Mouse (Mus musculus) midbrain, embryonic 14.5 days (tissue): ENCODE results near the gene Cntn4. TPM values are rescaled to one million over a fixed set of nuclear protein-coding genes. Genes with fewer than 3 reads are reported as not detected.

Source experiments
- ATAC-seq: fragments of 200-750 bp; cut with Nextera tagmentation; 2 replicates; pipeline ENCODE4 v1.8.0; 2017; ENCODE audit warnings: moderate number of reproducible peaks, moderate library complexity; ENCODE audit not compliant: low FRiP score, low TSS enrichment
- DNase-seq: peaks from one replicate; pipeline ENCODE4 v3.0.0-alpha.2; 2015
- H3K27ac ChIP-seq: fragments of 300-500 bp; sonication (generic); replicated peaks from 2 replicates; pipeline ENCODE4 v1.5.1; 2014; ENCODE audit warnings: mild to moderate bottlenecking, low read depth, low read length, moderate library complexity
- H3K27me3 ChIP-seq: fragments of 300-500 bp; sonication (generic); 2 replicates; pipeline ENCODE4 v1.6.1; 2014; ENCODE audit warnings: low read length, control low read depth, mixed read lengths; ENCODE audit not compliant: control insufficient read depth, insufficient read depth
- H3K36me3 ChIP-seq: fragments of 300-500 bp; sonication (generic); 2 replicates; pipeline ENCODE4 v1.6.1; 2014; ENCODE audit warnings: low read length, control low read depth; ENCODE audit not compliant: control insufficient read depth, insufficient read depth
- H3K4me1 ChIP-seq: fragments of 300-500 bp; sonication (generic); 2 replicates; pipeline ENCODE4 v1.6.1; 2014; ENCODE audit warnings: mild to moderate bottlenecking, antibody characterized with exemption, low read length, control low read depth; ENCODE audit not compliant: control insufficient read depth, insufficient read depth
- H3K4me2 ChIP-seq: fragments of 300-500 bp; sonication (generic); 2 replicates; pipeline ENCODE4 v1.6.1; 2014; ENCODE audit warnings: mild to moderate bottlenecking, low read length, moderate library complexity
- H3K4me3 ChIP-seq: fragments of 300-500 bp; sonication (generic); replicated peaks from 2 replicates; pipeline ENCODE4 v1.5.1; 2014; ENCODE audit warnings: low read depth, low read length
- H3K9ac ChIP-seq: fragments of 300-500 bp; sonication (generic); replicated peaks from 2 replicates; pipeline ENCODE4 v1.6.1; 2014; ENCODE audit warnings: mild to moderate bottlenecking, low read length, moderate library complexity
- H3K9me3 ChIP-seq: fragments of 300-500 bp; sonication (generic); 2 replicates; pipeline ENCODE4 v1.6.1; 2016; ENCODE audit warnings: low read length, control low read depth, mixed read lengths; ENCODE audit not compliant: control insufficient read depth
- WGBS: fragments of 180-500 bp; shearing (Covaris S2); extraction: QIAGEN DNeasy Blood & Tissue Kit; methylation state at CpG from one replicate; pipeline ENCODE4 v1.1.7; 2014; 5-methylcytosine and 5-hydroxymethylcytosine counted together
- polyA plus RNA-seq: library from polyadenylated mRNA; unstranded; fragments of >200 nt; fragmentation: Nextera tagmentation; extraction: Ambion mirVana; gene quantifications from 2 replicates; pipeline ENCODE4 v1.2.1, GENCODE M21; 2014

Cntn4 gene
- polyA plus RNA-seq, 1 experiment from 2014 or later = 29.8 TPM

DNA sequence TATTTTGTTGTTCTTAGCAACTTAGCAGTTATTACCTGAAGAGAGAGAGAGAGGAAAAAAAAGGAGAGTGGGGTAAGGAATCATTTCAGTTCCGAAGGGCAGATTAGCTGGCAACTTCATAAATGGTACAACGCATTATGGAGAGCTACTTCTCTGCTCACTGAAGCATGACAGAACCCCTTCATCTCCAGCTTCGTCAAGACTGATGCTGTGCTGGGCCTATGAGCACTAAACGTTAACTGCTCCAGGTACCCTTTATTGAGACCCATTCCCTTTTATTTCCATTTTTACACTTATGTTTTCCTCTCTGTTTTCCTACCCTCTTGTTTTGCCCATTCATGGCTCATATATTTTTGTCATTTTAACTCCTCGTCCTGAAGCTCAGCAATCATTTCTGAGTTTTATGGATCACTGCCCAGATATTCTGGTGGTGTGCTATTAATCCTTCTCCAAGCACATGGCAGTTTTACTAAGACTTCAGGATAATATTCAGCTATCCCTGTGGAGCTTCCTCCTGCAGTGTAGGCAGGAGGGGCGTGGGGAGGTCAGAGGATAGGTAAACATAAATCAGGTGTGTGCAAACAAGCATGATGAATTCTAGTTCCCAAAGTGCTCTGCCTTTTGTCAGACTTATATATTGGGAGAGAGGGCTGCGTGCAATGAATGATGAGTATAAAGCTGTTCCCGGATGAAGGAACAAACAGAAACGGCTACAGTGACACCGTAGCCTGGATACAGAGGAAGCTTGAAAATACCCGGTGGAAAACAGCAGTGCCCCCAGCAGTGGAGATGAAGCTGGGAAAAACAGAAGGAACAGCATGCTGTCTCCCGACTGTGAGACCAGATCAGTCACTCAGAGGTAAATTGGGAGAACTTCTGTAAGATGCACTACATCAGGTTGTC is 559.8 kb downstream of the Cntn4 start:
- H3K9ac ChIP-seq = no peak overlapping the region
- no peaks in the 10 kb centered on the region for H3K36me3 ChIP-seq
- peak; percentile 23 for DNase-seq
- H3K27me3 ChIP-seq = no peaks in the 10 kb centered on the region
- no peak overlapping the region for H3K4me2 ChIP-seq
- H3K27ac ChIP-seq = no peak overlapping the region
- H3K9me3 ChIP-seq = no peaks in the 10 kb centered on the region
- no peak for ATAC-seq
- H3K4me1 ChIP-seq = no peaks in the 10 kb centered on the region
- WGBS = 56% methylated on average over 12 of the region's 12 CpGs
- no peak overlapping the region for H3K4me3 ChIP-seq

DNA sequence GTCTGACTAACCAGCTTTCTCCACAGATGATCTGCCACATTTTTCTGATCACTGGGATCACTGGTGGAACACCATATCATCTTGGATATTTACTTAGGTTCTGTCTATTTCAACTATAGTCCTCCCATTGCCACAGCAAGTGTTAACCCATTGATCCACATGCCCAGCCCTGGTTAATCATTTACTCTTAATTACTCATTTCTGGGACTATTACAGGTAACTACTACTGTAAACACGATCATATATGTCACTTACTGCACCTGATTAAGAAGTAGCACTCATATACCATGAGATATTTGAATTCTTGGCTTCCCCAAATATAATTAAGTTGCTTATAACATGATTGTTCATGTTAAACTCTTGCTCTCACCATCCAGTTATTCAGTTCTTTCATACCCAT is 564.1 kb downstream of the Cntn4 start:
- H3K27me3 ChIP-seq = no peaks in the 10 kb centered on the region
- 62% methylated on average over 1 of the region's 1 CpGs for WGBS

DNA sequence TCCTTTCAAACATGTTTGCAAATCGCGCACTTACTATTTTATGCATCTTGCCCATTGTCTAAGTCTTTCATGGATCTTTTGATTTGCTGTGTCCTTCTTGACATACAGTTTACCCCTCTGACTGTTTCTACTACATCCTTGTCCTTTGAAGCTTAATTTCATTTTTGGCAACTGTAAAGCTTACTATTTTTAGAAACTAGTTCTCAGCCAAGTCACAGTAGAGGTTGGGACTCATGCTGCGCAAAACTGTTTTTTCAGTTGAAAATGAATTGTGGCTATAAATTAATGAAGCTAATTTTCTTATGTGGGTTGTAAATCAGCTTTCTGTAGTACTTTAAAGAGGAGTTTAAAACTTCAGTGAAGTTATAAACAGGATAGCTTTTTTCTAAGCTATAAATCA is 585.9 kb downstream of the Cntn4 start:
- Histone ChIP-seq H3K4me2 (no peak overlapping the region), H3K36me3 (no peaks in the 10 kb centered on the region), H3K9ac (no peak overlapping the region), H3K4me1 (no peaks in the 10 kb centered on the region), H3K27me3 (no peaks in the 10 kb centered on the region), H3K9me3 (no peaks in the 10 kb centered on the region), H3K4me3 (no peak overlapping the region), H3K27ac (no peak overlapping the region)
- DNase-seq (no peak), ATAC-seq (no peak)
- WGBS = 97% methylated on average over 3 of the region's 3 CpGs

More for the DNA sequence above, 564.1 kb downstream of the Cntn4 start:
- H3K4me2 ChIP-seq = no peak overlapping the region
- no peak for ATAC-seq
- no peaks in the 10 kb centered on the region for H3K4me1 ChIP-seq
- H3K27ac ChIP-seq = no peak overlapping the region
- H3K9me3 ChIP-seq = no peaks in the 10 kb centered on the region
- H3K36me3 ChIP-seq = no peaks in the 10 kb centered on the region
- no peak for DNase-seq
- H3K4me3 ChIP-seq = no peak overlapping the region
- H3K9ac ChIP-seq = no peak overlapping the region

DNA sequence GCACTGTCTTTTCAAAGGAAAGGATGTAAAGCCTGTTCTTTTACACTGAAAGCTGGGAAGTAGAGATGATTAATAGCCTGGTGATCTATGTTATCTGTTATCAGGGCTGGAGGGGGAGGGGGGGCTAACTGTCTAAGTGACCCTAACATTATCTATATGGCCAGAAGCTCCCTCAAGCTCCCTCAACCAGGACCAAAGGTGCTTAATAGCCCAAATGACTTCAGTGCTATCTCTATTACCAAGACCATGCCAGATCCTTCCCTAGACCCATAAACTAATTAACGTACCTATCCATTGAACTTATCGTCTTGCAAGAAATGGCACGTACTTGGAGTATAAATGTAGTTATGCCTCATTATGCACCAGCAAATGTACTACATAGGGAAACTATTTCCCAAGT is 588.0 kb downstream of the Cntn4 start:
- 93% methylated on average over 3 of the region's 3 CpGs for WGBS
- H3K9me3 ChIP-seq = no peaks in the 10 kb centered on the region
- H3K9ac ChIP-seq = no peak overlapping the region
- no peaks in the 10 kb centered on the region for H3K36me3 ChIP-seq
- no peak overlapping the region for H3K27ac ChIP-seq
- H3K4me1 ChIP-seq = no peaks in the 10 kb centered on the region
- H3K27me3 ChIP-seq = no peaks in the 10 kb centered on the region
- H3K4me3 ChIP-seq = no peak overlapping the region
- DNase-seq (no peak), ATAC-seq (no peak)
- H3K4me2 ChIP-seq = no peak overlapping the region

DNA sequence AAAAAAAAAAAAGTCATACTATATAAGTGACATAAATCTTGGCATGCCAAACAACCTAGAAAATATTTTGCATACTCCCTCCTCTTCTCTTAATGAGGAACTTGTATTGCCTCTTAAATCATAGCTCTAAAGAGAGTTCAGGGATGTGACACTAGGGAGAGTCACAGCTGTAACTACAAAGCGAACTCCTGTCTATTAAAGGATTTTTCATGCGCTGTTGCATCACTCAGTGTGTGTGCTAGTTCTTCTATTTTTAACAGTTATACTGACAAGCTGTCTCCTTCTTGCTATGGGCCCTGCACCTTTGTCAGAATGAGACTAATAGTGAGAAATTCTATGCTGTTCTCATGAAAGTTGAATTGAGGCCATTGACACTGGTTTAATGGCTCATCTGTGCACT is 588.8 kb downstream of the Cntn4 start:
- ATAC-seq (no peak), DNase-seq (no peak)
- Histone ChIP-seq H3K9ac (no peak overlapping the region), H3K36me3 (no peaks in the 10 kb centered on the region), H3K27ac (no peak overlapping the region), H3K4me2 (no peak overlapping the region), H3K9me3 (no peaks in the 10 kb centered on the region), H3K4me3 (no peak overlapping the region), H3K4me1 (no peaks in the 10 kb centered on the region), H3K27me3 (no peaks in the 10 kb centered on the region)
- WGBS = 79% methylated on average over 2 of the region's 2 CpGs

DNA sequence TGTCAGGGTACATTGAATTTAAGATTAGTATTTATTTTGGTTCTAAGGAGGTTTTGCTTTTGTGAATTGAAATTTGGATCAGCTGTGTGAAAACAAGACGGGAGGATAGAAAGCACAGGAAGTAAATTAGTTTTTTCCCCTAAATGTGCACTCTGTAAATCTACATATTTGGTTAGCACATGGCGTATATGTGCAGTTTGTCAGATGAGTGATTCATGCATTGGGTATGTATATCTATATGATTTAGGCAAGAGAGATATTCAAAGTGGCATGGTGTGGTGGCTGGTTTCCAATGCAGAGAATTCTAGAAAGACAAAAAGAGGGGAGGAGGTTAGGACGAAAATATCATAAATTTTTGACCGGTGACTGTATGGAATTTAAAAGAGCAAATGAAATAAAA is 591.3 kb downstream of the Cntn4 start:
- 87% methylated on average over 4 of the region's 4 CpGs for WGBS

DNA sequence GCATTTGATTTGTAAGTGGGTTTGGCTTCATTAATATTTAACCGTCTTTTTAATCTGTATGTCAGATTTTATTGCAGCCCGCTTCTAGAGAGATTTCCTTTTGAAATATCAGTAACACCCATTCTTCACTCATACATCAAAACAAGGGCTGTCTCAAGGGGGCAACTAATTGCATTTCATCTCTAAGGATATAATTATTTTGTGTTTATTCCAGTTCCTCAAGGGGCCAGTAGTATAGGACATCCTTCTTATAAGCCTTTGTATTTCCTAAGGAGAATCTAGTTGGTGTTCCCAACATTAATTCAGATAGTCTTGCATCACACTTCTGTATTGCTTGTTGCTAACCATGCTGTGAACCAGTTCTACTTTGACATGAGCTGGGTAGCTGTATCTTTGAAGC is 599.7 kb downstream of the Cntn4 start:
- Histone ChIP-seq H3K36me3 (no peaks in the 10 kb centered on the region), H3K27ac (no peak overlapping the region), H3K4me1 (no peaks in the 10 kb centered on the region), H3K4me3 (no peak overlapping the region), H3K9ac (no peak overlapping the region), H3K9me3 (no peaks in the 10 kb centered on the region), H3K4me2 (no peak overlapping the region), H3K27me3 (no peaks in the 10 kb centered on the region)
- DNase-seq = no peak
- ATAC-seq = no peak
- 81% methylated on average over 2 of the region's 2 CpGs for WGBS

More for the DNA sequence above, 591.3 kb downstream of the Cntn4 start:
- Histone ChIP-seq H3K4me2 (no peak overlapping the region), H3K4me1 (no peaks in the 10 kb centered on the region), H3K36me3 (no peaks in the 10 kb centered on the region), H3K9ac (no peak overlapping the region), H3K27ac (no peak overlapping the region), H3K4me3 (no peak overlapping the region), H3K9me3 (no peaks in the 10 kb centered on the region), H3K27me3 (no peaks in the 10 kb centered on the region)
- DNase-seq (no peak), ATAC-seq (no peak)

DNA sequence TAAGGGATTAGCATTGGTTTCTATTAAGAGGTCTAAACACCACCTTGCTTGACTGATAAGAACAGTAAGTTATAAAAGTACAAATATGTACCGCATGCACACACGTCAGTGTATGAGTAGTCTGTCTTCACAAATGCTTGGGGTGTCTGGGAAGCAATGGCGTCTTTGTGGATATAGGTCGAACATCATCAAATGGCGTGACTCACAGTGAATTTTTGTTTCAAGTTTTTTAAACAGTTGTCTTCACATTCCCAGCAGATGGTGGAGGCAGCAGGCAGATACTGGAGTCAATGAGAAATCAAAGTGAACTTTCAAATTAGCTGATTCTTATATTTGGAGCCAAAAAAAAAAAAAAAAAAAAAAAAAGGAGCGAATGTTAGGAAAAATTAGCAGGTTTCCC is 604.2 kb downstream of the Cntn4 start:
- Histone ChIP-seq H3K9me3 (no peaks in the 10 kb centered on the region), H3K4me2 (no peak overlapping the region), H3K36me3 (no peaks in the 10 kb centered on the region), H3K4me1 (no peaks in the 10 kb centered on the region), H3K9ac (no peak overlapping the region), H3K27me3 (no peaks in the 10 kb centered on the region), H3K4me3 (no peak overlapping the region), H3K27ac (no peak overlapping the region)
- ATAC-seq (no peak), DNase-seq (no peak)
- 93% methylated on average over 6 of the region's 6 CpGs for WGBS

DNA sequence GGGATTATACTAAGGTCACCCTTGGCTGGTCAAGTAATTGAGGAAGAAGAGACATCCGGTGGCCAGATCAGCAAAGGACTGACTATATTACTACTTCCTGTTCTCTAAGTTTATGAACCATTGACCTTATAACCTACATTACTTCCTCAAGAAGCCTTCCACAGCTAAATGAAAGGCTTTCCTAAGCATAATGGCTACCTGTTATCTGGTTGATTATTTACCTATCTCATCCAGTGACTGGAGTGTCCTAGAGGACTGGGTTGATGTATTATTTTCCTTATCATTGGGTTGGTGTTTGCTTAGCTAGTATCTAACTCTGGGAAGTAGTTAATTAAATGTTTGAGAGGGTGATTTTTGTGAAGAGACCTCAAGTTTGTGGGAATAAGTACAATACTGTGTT is 606.4 kb downstream of the Cntn4 start:
- ATAC-seq (no peak), DNase-seq (no peak)
- no peaks in the 10 kb centered on the region for H3K9me3 ChIP-seq
- H3K27me3 ChIP-seq = no peaks in the 10 kb centered on the region
- no peak overlapping the region for H3K4me2 ChIP-seq
- no peak overlapping the region for H3K27ac ChIP-seq
- no peaks in the 10 kb centered on the region for H3K36me3 ChIP-seq
- no peaks in the 10 kb centered on the region for H3K4me1 ChIP-seq
- no peak overlapping the region for H3K9ac ChIP-seq
- no peak overlapping the region for H3K4me3 ChIP-seq
- 71% methylated on average over 1 of the region's 1 CpGs for WGBS
